Mouse (Mus musculus): ENCODE measurements around the gene Prrt1.

Prrt1 gene

GRCm38 (mm10) chr17:34629796-34630603 lies 667 bp downstream of the Prrt1 start:
- DNase-seq: no peak

- no peak for DNase-seq
Observed at GRCm38 (mm10) chr17:34630761-34631301, 1.5 kb downstream of the Prrt1 start.

DNA sequence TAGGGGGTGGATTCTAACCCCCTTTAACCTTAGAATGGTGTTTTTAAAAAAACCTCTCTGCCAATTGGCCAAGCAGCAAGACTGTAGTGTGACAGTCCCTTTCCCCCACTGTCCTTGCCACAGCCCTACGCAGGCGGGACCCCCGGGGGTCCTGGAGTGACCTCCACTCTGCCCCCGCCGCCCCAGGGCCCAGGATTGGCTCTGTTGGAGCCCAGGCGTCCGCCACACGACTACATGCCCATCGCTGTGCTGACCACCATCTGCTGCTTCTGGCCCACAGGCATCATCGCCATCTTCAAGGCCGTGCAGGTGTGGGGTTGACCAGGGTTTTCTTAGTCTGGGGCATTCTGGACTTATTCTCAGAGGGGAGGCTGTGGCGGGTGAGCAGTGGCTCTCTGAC lies 2.3 kb downstream of the Prrt1 start:
- DNase-seq: no peak

- DNase-seq: peak; percentile 94
Observed at GRCm38 (mm10) chr17:34632261-34632691, 2.9 kb downstream of the Prrt1 start.

- DNase-seq: no peak
Observed at GRCm38 (mm10) chr17:34635671-34636070, 6.3 kb downstream of the Prrt1 start.

DNA sequence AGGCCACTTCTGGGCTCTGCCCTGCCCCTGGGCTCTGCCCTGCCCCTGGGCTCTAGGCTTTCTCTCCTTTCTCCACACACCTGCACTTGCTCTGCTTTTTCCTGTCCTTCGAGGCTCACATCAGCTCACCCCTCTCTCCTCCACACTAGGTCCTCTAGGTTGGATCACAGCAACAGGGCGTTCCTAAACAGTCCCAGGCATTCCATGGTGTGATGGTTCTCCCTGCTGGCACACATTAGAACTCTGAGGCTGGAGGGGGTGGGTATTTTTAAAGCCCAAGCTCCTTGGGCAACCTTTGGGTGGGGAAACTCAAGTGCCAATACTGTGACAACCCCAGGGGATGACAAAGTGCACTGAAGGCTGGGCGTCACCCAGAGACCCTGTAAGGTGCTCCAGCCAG lies 8.1 kb downstream of the Prrt1 start:
- DNase-seq: no peak

DNA sequence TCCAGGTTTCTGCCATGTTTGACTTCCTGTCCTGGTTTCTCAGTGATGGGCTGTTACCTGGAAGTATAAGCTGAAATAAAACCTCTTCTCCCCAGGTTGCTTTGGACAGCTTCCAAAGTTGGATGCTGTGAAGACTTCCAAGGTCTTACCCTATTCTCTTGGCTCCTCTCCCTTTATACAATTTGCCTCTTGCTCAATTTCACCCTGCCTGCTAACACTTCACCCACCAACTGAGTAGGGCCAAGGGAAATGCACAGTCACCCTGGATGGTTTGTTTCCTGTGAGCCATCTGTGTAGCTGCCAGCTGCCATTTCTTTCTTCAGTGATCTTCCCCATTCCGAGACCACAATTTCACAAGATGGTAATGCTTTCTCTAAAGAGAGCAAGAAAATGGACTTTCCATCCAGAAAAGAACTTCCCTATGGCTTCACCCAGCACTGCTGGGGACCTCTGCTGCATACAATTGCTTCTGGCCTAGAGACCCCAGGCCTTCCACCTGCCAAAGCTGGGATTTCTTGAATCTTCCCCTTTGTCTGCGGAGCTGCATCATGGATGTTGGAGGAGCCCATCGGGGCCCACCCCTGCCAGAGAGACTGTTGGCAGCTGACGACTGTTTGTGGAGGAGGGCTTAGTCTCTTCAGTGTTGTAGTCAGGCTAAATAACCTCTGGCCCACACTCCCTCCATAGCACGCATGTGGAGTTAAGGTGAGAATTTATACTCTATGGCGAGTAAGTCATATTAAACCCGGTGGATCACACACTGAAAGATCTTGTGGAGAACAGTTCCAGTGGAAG lies 10.3 kb downstream of the Prrt1 start:
- DNase-seq: no peak

DNA sequence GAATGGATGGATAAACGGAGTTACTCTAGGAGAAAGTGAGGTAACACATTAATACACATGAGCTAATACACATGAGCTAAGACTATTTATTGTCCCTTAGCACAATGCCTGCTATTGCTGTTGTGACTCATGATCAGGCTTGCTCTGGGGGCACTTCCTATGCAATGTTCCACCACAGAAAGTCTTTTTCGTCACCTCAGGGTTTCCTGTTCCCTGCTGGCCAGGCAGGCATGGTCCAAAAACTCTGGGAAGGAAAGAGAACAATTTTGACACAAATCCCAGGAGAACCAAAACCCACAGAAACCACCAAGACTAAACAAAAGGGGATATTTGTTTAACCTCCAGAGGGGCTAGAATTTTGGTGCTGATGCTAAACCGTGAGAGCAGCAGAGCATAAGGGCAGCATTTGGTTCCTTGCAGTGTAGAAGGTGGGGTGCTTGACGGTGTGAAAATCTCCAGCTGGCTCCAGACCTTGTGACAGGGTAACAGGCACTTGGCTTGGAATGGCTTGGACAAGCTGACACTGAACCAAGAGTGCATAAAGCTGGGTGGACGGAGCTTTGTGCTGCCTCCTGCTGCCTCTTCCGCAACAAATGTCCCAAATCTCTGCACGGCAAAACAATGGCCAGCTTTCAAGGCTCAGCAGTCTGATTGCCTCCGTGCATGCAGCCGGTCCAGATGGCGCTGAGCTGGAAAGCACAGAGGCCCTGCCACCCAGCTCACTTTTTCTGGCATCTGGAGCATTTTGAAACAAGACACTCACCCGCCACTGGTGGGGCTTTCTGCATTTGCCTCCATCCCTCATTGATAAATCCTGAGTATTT lies 11.7 kb downstream of the Prrt1 start:
- peak; percentile 72 for DNase-seq

DNA sequence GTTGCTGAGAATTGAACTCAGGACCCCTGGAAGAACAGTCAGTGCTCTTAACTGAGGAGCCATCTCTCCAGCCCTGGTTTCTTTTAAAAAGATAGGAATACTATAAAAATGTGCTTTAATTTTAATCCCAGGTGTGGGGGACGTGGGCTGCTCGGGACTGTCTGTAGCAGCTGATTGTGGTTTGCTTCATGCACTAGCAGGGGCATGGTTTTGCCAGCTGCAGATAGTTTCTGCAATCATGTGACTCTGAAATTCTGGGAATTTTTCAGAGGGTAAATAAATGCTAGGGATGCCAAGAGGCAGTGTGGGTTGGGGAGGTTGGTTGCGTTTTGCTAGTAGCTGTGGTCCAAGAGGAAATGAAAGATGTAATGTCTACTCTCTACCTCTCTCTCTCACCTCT lies 12.6 kb downstream of the Prrt1 start:
- no peak for DNase-seq

DNA sequence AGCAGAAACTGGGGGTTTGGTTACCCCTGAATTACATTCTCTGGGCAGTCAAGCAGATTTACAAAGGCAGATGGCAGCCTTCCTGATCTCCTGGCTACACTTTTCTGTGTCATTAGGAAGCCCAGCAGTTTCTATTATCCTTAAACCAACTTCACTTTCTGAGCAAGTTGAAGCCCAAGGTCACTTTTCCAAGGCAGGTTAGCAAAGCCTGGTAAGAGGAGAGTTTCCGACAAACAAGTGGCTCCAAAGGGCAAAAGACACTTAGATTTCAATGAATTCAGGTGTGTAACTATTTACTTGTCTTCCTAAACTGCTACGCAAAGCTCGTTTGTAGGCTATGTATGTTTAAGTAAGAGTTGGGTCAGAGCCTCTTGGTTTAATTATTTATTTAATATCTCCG lies 14.0 kb downstream of the Prrt1 start:
- no peak for DNase-seq

DNA sequence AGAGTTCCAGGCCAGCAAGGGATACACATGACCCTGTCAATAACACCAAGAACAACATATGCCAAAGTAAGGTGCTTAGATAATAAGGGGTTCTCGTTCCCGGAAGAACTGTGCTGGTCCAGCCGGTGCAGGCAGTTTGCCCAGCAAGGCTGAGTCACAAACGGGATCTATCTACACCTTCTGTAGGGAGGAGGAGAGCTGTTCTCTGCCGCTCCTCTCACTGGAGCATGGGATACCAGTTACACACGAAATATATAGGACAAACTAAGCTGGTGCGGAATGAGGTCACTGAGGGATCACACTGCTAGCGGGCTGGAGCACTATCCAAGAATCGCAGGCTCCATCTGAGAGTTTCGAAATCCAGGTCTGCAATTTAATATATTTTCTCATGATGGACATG lies 14.6 kb downstream of the Prrt1 start:
- no peak for DNase-seq

GRCm38 (mm10) chr17:34644608-34645007 lies 15.3 kb downstream of the Prrt1 start, which contains the start of gene Fkbpl:
TSS of gene Fkbpl (plus strand) at chr17:34644764.
- peak; percentile 97 for DNase-seq

DNA sequence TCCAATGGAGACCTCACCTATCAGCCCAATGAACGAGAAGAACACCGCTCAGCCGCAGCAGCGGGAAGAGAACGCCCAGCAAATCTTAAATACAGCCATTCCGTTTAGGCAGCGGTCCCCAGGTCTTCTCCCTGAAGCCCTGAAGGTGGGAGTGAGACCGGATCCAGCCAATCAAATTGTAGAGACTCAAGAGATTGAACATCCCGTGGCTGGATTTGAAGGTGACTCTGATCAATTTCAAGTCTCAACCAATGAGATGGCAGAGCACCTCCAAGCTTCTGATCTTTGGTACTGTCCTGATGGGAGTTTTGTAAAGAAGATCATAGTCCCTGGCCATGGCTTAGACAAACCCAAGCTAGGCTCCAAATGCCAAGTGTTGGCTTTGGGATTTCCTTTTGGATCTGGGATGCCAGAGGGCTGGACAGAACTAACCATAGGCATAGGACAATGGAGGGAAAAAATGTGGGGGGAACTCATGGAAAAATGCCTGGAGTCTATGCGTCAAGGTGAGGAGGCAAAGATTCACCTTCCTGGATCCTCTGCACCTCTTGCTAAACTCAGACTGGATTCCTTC lies 16.0 kb downstream of the Prrt1 start:
- DNase-seq: no peak

- no peak for DNase-seq
Observed at GRCm38 (mm10) chr17:34645831-34646511, 16.6 kb downstream of the Prrt1 start.

DNA sequence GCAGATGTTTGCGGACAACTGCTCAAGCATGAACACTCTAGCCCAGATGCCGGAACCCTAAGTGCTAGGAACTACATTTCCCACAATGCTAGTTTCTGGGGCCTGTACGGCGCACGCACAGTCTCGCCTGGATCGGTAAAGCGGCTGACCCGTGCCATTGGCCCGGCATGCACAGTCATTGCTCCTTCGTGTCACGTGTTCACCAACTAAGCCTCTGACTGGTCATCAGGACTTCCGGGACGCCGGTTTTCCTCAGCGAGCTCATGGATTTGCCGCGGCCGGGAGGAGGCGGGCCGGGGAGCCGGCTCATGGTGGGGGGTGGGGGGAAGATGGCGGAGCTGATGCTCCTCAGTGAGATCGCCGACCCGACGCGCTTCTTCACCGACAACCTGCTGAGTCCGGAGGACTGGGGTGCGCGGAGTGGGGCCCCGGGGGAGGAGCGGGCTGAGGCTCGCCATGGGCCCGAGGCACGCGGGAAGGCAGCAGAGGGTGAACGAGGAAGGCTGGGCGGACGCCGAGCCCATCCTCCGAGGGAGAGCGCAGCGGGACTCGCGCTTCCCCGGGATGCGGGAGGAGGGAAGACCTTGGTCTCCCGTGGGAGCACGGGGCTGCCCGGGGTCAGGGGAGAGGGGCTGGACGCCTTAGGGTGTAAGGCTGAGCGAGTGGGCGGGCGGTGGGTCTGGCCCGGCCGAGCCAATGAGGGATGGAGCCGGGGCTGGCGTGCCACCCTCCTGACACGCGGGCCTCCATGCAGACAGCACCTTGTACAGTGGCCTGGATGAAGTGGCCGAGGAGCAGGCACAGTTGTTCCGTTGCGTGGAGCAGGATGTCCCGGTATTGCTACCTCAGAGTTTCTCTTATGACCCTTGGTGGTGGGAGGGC lies 17.8 kb downstream of the Prrt1 start, which contains the start of gene Atf6b:
TSS of gene Atf6b (plus strand) at position 241 of the 882 bp plus-strand sequence.
- DNase-seq: peak; percentile 99

- DNase-seq: no peak
Observed at GRCm38 (mm10) chr17:34648141-34648890, 19.0 kb downstream of the Prrt1 start.

DNA sequence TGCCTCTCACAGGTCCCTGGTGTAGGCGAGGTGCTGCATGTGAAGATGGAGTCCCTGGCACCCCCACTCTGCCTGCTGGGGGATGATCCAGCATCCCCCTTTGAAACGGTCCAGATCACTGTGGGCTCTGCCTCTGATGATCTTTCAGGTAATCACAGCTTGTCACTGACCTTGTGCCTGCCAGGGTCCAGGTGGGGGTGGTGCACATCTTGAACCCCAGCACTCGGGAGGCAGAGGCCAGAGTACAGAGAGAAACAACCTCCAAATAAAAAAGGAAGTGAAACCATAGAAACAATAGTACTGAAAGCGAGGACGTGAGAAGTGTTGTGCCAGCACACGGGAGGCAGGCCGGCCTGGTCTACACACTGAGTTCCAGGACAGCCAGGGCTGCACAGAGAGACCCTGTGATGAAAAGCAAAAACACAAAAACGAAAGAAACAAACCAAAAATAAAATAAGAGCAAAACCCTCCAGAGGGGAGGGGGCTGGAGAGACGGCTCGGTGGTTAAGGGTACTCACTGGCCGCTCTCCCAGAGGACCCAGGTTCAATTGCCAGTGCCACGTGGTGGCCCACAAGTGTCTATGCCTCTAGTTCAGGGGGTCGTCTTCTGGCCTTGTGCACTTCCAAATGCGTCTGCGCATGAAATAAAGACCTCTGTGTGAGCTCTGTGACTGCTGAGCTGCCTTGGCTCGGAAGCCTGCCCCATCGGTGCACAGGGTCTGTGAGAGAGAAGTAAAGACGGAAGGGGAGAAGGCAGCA lies 20.0 kb downstream of the Prrt1 start:
- no peak for DNase-seq

DNA sequence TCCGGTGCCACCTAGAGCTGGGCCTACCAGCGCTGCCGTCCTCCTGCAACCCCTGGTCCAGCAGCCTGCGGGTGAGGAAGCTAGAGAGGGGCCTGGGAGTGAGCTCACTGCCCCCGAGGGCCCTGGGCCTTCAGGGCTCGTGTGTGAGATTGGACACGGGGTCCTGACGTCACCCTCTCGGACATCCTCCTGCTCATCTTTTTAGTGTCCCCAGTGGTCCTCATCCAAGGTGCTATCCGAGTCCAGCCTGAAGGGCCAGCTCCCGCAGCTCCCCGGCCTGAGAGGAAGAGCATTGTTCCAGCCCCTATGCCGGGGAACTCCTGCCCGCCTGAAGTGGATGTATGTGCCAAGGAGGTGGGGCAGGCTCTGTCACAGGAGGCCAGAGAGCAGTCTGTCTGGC lies 21.4 kb downstream of the Prrt1 start:
- no peak for DNase-seq
